Mouse (Mus musculus): Measurements from ENCODE around the gene Olfr56.
"Not testable (repeated sequence)": the region's sequence is repeated elsewhere in the genome, so short reads cannot be mapped to it uniquely, and the experiment has no call there.

DNA sequence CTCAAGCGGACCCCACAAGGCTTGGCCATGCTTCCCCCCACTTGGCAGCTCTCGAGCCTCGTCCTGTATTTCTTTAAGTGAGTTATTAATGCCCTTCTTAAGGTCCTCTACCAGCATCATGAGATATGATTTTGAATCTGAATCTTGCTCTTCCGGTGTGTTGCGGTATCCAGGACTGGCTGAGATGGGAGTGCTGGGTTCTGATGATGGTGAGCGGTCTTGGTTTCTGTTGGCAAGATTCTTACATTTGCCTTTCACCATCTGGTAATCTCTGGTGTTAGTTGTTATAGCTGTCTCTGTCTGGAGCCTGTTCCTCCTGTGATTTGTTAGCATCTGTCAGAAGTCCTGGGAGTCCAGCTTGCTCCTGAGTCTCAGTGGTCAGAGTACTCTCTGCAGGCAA lies 32.6 kb upstream of the Olfr56 start, which contains the start of gene Psme2b:
- not testable (repeated sequence) for TF ChIP-seq CTCF (IDR thresholded peaks at IDR 0.05; ENCODE audit: borderline replicate concordance, insufficient read depth, low read depth, low read length); POLR2A (IDR thresholded peaks at IDR 0.05; ENCODE audit: borderline replicate concordance, insufficient read depth, low read length)

Data from cerebellum, adult 2 months (tissue).